Mouse (Mus musculus): ENCODE results near the gene Phldb2. TPM values are rescaled to one million over a fixed set of nuclear protein-coding genes. Genes with fewer than 3 reads are reported as not detected.

Phldb2 gene
- polyA plus RNA-seq, 1 experiment = 25.7 TPM

DNA sequence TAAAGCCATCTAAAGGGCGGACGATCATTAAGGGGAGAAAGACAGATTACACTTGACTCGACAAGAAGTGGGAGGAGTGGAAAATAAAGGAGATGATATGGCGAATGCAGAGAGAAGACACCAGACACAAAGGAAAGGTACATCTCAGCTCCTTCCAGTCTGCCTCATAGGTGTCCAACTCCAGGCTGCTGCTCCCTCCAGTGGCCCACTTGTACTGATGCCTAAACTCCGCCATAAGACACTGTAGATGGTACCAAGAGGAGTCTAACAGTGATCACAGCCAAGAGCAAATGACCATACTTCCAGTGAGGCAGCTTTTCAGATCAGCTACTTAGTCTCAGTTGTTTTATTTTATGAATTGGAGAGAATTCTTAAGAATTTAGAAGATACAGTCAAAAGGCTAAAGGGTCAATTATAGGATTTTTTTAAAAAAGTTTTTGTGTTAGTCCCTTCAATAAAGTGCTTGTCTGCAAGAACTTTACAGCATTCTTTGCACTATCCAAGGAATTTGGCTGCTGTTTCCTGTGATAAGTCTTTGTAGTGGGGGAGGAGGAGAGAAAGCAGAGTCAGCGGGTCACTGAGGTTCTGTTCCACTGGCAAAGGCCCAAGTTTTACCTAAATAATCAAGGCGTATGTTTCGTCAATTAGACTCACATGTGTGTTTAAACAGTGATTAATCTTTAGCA is 121.2 kb downstream of the Phldb2 start:
- Histone ChIP-seq H3ac (ENCODE audit: control insufficient read depth, insufficient read length) (no peak overlapping the region), H3K4me3 (no peak overlapping the region), H3K79me2 (ENCODE audit: control insufficient read depth, insufficient read depth) (peaks cover 86% of the 10 kb centered on the region), H3K36me3 (ENCODE audit: control insufficient read depth, insufficient read depth) (peaks cover 9% of the 10 kb centered on the region), H3K4me2 (ENCODE audit: low read depth) (no peak overlapping the region), H3K27me3 (ENCODE audit: control insufficient read depth, insufficient read depth, insufficient read length) (no peaks in the 10 kb centered on the region)
- no peak for TF ChIP-seq POLR2A (IDR thresholded peaks at IDR 0.05; ENCODE audit: insufficient read length, low read depth)
- no peak for TF ChIP-seq POLR2AphosphoS2 (IDR thresholded peaks at IDR 0.05; ENCODE audit: insufficient read length, low read depth)
- TF ChIP-seq MYOD1 (IDR thresholded peaks at IDR 0.05; ENCODE audit: control insufficient read depth in 1 of 3, insufficient read length in 2 of 3, low read depth in 2 of 3) = no peak
- no peak for TF ChIP-seq MAX (IDR thresholded peaks at IDR 0.05; ENCODE audit: low read depth)
- no peak for TF ChIP-seq REST (IDR thresholded peaks at IDR 0.05; ENCODE audit: insufficient read depth, insufficient read length)

DNA sequence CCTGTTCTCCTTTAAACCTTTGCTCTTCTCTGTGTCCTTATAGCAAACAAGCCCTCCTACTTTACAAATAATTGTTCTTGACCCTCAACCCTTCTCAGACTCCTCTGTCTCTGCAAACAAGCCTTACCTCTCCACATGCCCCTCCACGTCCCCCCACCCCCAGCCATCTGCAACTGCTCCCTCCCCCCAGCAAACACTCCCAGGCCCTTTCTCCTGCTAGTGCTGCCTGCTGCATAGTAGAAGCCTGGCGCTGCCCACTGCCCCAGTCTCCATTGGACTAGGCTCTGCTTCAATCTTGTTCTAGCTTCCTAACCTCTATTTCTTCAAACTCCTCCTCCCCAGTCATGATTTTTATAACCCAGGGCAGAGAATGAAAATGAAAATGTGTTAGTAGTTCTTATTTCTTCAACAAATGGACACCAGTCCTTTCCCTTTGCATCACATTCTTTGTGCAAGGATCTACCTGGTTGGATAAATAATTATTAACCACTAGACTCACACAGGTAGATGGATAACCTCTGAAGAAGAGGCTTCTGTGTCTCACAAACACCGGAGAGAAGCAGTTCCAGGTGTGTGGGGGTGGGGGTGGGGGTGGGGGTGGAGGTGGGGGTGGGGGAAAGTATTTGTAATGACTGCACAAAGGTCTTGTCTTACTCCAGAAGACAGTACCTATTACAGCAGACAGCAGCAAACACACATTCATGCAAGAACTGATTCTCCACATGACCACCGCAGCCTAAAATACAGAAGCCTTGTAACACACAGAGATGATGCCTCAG is 122.1 kb downstream of the Phldb2 start:
- Histone ChIP-seq H3K27me3 (ENCODE audit: control insufficient read depth, insufficient read depth, insufficient read length) (no peaks in the 10 kb centered on the region), H3K4me3 (no peak overlapping the region), H3K79me2 (ENCODE audit: control insufficient read depth, insufficient read depth) (peaks cover 86% of the 10 kb centered on the region), H3ac (ENCODE audit: control insufficient read depth, insufficient read length) (no peak overlapping the region), H3K36me3 (ENCODE audit: control insufficient read depth, insufficient read depth) (peaks cover 9% of the 10 kb centered on the region), H3K4me2 (ENCODE audit: low read depth) (no peak overlapping the region)
- no peak for TF ChIP-seq E2F4 (IDR thresholded peaks at IDR 0.05; ENCODE audit: insufficient read depth)
- TF ChIP-seq POLR2AphosphoS2 (IDR thresholded peaks at IDR 0.05; ENCODE audit: insufficient read length, low read depth) = no peak
- no peak for TF ChIP-seq TCF3 (IDR thresholded peaks at IDR 0.05; ENCODE audit: insufficient read length, low read depth)

DNA sequence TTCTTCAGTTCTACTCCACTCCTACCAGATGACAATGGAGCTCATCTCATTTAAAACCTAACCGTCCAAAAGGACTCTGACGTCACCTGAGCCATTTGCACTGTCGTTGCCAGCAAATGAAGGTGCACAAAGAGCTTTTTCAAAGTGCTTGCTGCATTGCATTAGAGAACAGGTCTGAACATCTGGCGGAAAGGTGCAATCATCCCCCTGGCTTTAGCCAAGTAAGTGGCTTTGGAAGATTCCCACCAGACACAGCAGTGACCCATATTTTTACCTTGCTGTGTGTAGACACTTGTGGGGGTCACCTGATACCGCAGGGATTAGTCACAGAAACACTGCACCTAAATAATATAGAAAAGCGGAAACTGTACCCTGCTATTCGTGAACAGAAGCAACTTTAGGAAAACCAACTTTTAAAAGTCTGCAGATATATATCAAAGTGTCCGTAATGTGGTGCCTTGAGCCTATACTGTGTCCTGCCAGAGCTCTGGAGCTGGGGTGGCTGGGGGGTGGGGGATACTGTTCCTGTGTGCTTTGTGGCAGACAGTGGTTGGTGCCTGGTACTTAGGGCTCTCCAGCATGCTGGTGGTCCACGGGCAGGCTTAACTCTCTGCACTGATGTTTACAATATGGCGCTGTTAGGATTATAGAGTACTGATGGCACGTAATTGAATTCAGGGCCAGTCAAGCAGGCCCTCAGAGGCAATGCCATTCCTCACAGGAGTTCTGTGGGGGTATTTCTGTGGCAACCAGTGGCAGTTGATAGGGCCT is 123.1 kb downstream of the Phldb2 start:
- no peak overlapping the region for H3ac ChIP-seq (ENCODE audit: control insufficient read depth, insufficient read length)
- TF ChIP-seq SRF (IDR thresholded peaks at IDR 0.05; ENCODE audit: control insufficient read depth, insufficient read length, low read depth) (no peak), E2F4 (IDR thresholded peaks at IDR 0.05; ENCODE audit: insufficient read depth) (no peak), POLR2A (IDR thresholded peaks at IDR 0.05; ENCODE audit: insufficient read length, low read depth) (no peak), MYOD1 (IDR thresholded peaks at IDR 0.05; ENCODE audit: control insufficient read depth in 1 of 3, insufficient read length in 2 of 3, low read depth in 2 of 3) (no peak), CEBPB (IDR thresholded peaks at IDR 0.05; ENCODE audit: insufficient read depth, poor library complexity, severe bottlenecking) (no peak), TCF3 (IDR thresholded peaks at IDR 0.05; ENCODE audit: insufficient read length, low read depth) (no peak), REST (IDR thresholded peaks at IDR 0.05; ENCODE audit: insufficient read depth, insufficient read length) (no peak), USF1 (IDR thresholded peaks at IDR 0.05; ENCODE audit: low read depth) (no peak), TCF12 (IDR thresholded peaks at IDR 0.05; ENCODE audit: insufficient read depth, poor library complexity, severe bottlenecking) (no peak)
- no peak overlapping the region for H3K4me2 ChIP-seq (ENCODE audit: low read depth)
- no peak overlapping the region for H3K4me3 ChIP-seq
- peaks cover 16% of the 10 kb centered on the region for H3K36me3 ChIP-seq (ENCODE audit: control insufficient read depth, insufficient read depth)
- no peaks in the 10 kb centered on the region for H3K27me3 ChIP-seq (ENCODE audit: control insufficient read depth, insufficient read depth, insufficient read length)
- H3K79me2 ChIP-seq (ENCODE audit: control insufficient read depth, insufficient read depth) = peaks cover 86% of the 10 kb centered on the region

DNA sequence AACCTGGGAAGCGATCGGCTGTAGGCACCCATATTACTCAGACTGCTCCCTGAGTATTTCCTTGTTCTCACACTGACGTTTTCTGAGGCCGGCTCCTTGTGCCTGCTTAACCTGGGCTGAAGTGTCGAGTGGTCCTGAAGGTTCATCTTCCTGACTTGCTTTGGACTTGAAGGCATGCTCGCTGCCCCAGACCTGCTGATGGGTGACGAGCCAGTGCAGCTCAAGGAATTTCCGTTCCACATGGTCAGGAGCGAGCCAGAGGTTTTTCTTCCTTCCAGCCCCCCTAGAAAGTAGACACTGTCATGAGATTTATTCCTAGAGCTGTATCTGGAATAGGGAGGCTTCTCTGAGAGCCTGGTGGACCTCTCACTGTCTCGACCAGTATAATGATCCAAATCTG is 128.1 kb downstream of the Phldb2 start:
- H3K27me3 ChIP-seq (ENCODE audit: control insufficient read depth, insufficient read depth, insufficient read length) = no peaks in the 10 kb centered on the region
- H3K79me2 ChIP-seq (ENCODE audit: control insufficient read depth, insufficient read depth) = peaks cover 87% of the 10 kb centered on the region
- H3K36me3 ChIP-seq (ENCODE audit: control insufficient read depth, insufficient read depth) = peaks cover 35% of the 10 kb centered on the region
- no peak overlapping the region for H3K4me3 ChIP-seq
- H3ac ChIP-seq (ENCODE audit: control insufficient read depth, insufficient read length) = no peak overlapping the region
- H3K4me2 ChIP-seq (ENCODE audit: low read depth) = no peak overlapping the region
- TF ChIP-seq CEBPB (IDR thresholded peaks at IDR 0.05; ENCODE audit: insufficient read depth, poor library complexity, severe bottlenecking) = no peak
- no peak for TF ChIP-seq MYOG (IDR thresholded peaks at IDR 0.05; ENCODE audit: control insufficient read depth in 1 of 3, insufficient read depth in 1 of 3, insufficient read length in 2 of 3, low read depth in 2 of 3)
- no peak for TF ChIP-seq MYOD1 (IDR thresholded peaks at IDR 0.05; ENCODE audit: control insufficient read depth in 1 of 3, insufficient read length in 2 of 3, low read depth in 2 of 3)
- no peak for TF ChIP-seq REST (IDR thresholded peaks at IDR 0.05; ENCODE audit: insufficient read depth, insufficient read length)
- no peak for TF ChIP-seq MAX (IDR thresholded peaks at IDR 0.05; ENCODE audit: low read depth)
- no peak for TF ChIP-seq USF1 (IDR thresholded peaks at IDR 0.05; ENCODE audit: low read depth)
- no peak for TF ChIP-seq POLR2AphosphoS2 (IDR thresholded peaks at IDR 0.05; ENCODE audit: insufficient read length, low read depth)
- no peak for TF ChIP-seq POLR2A (IDR thresholded peaks at IDR 0.05; ENCODE audit: insufficient read length, low read depth)
- no peak for TF ChIP-seq E2F4 (IDR thresholded peaks at IDR 0.05; ENCODE audit: insufficient read depth)
- no peak for TF ChIP-seq SRF (IDR thresholded peaks at IDR 0.05; ENCODE audit: control insufficient read depth, insufficient read length, low read depth)
- TF ChIP-seq TCF12 (IDR thresholded peaks at IDR 0.05; ENCODE audit: insufficient read depth, poor library complexity, severe bottlenecking) = no peak
- TF ChIP-seq TCF3 (IDR thresholded peaks at IDR 0.05; ENCODE audit: insufficient read length, low read depth) = no peak
